Mouse (Mus musculus): ENCODE data around the gene Brd3.

GRCm38 (mm10) chr2:27430621-27431020 is 76.8 kb downstream of the Brd3 start:
- TF ChIP-seq POU5F1 (IDR thresholded peaks at IDR 0.05; ENCODE audit: borderline replicate concordance, low read length) (no peak), CTCF (conservative IDR thresholded peaks at IDR 0.05; ENCODE audit: low read length) (no peak)

All from E14TG2a.4 (cell line).